ENCODE assay signal across 20 mouse cellular contexts in the genomic region with DNA sequence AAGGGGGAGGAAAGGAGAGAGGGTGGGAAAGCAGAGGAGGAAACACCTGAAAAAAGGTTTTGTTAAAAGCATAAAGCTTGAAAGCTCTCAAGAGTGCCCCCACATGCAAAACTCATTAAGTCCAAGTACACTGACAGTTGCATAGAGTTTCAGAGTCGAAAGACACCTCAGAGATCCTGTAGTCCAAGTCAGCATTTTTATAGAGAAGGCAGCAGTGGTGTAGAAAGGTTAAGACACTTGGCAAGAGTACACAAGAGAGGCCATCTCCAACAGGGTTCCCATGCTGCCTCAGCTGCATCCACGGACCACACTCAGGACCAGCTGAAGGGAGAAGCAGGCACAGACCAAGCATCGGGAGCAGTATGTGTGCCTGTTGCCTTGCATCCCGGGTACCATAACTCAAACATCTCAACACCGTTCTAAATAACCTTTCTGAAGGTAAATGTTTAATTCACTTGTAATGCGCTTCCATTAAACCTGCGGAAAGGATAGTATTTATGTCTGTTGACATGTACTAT.
"Had no signal": no experiment of that assay in that cellular context is flagged by ENCODE, and none has a peak within 500 bp of the region (broad histone marks: within the 10 kb centered on the region; RNA-seq: fewer than 3 reads in every experiment).

No protein-coding gene starts in this region.

- H3K4me2 ChIP-seq: limb, embryonic 15.5 days; liver, embryonic 11.5 days; lung, embryonic 15.5 days; midbrain, embryonic 13.5 days; neural tube, embryonic 13.5 days; stomach, embryonic 15.5 days had no signal

- H3K36me3 ChIP-seq: limb, embryonic 15.5 days; lung, embryonic 15.5 days; midbrain, embryonic 10.5 days; midbrain, embryonic 13.5 days; neural tube, embryonic 13.5 days; stomach, embryonic 15.5 days had no signal

- H3K4me3 ChIP-seq: limb, embryonic 15.5 days; lung, embryonic 15.5 days; megakaryocyte, embryonic 14.5 days; midbrain, embryonic 10.5 days; midbrain, embryonic 13.5 days; neural tube, embryonic 13.5 days; stomach, embryonic 15.5 days had no signal

- ATAC-seq: liver, postnatal 0 days; midbrain, embryonic 13.5 days had no signal

- H3K27me3 ChIP-seq: limb, embryonic 15.5 days; lung, embryonic 15.5 days; megakaryocyte, embryonic 14.5 days; midbrain, embryonic 13.5 days; neural tube, embryonic 13.5 days; stomach, embryonic 15.5 days had no signal

- DNase-seq: kidney, adult 18-20 months; kidney, adult 9 months; kidney, postnatal 14 days; kidney, postnatal 4 days; liver, postnatal 0 days; lung, postnatal 10 days; lung, postnatal 36 days; retina, postnatal 1 day; right cerebral cortex, postnatal 25 days; spleen, adult 18-20 months; thymus, postnatal 25 days had no signal

- H3K9ac ChIP-seq: limb, embryonic 15.5 days; liver, embryonic 14.5 days; liver, postnatal 0 days; lung, embryonic 15.5 days; midbrain, embryonic 13.5 days; neural tube, embryonic 13.5 days; stomach, embryonic 15.5 days had no signal

- H3K9me3 ChIP-seq: limb, embryonic 15.5 days; lung, embryonic 15.5 days; midbrain, embryonic 10.5 days; midbrain, embryonic 13.5 days; neural tube, embryonic 13.5 days; stomach, embryonic 15.5 days had no signal

- H3K27ac ChIP-seq: limb, embryonic 15.5 days; liver, embryonic 14.5 days; lung, embryonic 15.5 days; midbrain, embryonic 10.5 days; midbrain, embryonic 13.5 days; neural tube, embryonic 13.5 days; stomach, embryonic 15.5 days had no signal

- H3K4me1 ChIP-seq: lung, embryonic 15.5 days; megakaryocyte, embryonic 14.5 days; midbrain, embryonic 10.5 days; midbrain, embryonic 13.5 days; neural tube, embryonic 13.5 days; stomach, embryonic 15.5 days had no signal
